Mouse (Mus musculus): ENCODE results near the gene Tomm40l. TPM values are rescaled to one million over a fixed set of nuclear protein-coding genes. Genes with fewer than 3 reads are reported as not detected.

Tomm40l gene
- total RNA-seq, 2 experiments from 2014 or later = 43.2 to 56.3 TPM

DNA sequence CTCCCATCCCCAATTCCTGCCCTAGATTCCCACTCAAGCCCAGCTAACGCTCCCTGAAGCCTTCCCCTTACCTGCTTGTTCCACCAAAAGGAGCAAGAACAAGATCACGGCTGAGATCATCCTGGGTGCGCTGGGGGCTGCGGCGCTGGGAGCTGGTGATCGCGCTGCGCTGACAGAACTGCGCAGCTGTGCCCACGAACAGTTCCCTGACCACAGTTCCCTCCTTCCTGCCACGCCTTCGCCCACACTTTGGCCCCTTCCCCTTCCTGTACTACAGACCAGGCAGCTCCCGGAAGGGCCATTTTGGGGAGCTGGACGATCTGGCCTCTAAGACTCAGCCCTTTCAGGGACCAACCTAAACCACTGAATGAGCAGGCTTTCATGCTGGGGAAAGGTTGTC, 11.8 kb upstream of the Tomm40l start, which contains the start of gene Fcer1g:
Fcer1g (minus strand) TSS at position 240 of the 400 bp plus-strand sequence.
- H3K4me3 ChIP-seq = peak within 1 kb of the TSS; percentile 58
- DNase-seq = peak; percentile 53
- peak within 1 kb of the TSS; percentile 89 for H3K27ac ChIP-seq
- intact Hi-C loops (cut with DNase I) = no loop called here
- no peak for TF ChIP-seq CTCF (IDR thresholded peaks at IDR 0.05)

DNA sequence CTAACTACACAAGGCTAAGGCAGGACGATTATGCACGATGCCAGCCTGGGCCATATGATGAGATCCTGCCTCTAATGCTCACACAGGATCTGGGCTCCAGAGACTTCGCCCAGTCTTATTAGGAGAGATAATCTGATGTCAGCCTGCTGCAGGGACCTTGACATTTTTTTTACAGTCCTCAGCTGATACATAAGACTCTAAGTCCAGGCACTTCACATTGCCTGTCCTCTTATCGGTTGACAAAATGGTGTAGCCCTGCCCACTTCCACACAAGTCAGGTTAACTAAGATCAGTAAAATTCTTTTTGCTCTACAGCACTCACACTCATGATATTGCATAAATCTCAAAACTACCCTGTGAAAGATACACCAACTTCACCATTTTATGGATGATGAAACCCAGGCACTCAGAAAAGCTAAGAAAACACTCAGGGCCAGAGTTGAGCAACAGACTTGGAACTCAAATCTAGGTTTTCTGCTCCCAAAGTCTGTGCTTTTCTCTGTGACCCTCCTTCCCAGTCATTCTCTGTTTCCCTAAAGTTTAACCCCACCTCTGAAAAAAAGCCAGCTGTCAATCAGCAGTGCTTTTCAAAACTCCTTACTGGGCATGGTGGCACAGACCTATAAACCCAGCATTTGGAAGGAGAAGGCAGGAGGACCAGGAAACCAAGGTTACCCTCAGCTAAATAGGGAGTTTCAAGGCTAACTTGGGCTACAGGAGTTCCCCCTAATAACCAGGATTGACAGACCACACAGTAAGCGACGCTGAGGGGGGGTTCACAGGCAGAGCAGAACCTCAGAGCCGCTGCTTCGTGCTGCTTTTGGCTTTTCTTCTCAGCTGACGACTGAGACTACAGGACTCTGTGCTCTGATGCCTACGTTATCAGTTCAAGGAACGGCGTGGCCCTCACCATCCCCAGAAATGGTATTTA, 10.8 kb upstream of the Tomm40l start:
- intact Hi-C loops (cut with DNase I) = no loop called here
- no peak for DNase-seq
- TF ChIP-seq CTCF (IDR thresholded peaks at IDR 0.05) = no peak
- H3K27ac ChIP-seq = peak overlapping the region; percentile 89
- H3K4me3 ChIP-seq = peak overlapping the region; percentile 58

DNA sequence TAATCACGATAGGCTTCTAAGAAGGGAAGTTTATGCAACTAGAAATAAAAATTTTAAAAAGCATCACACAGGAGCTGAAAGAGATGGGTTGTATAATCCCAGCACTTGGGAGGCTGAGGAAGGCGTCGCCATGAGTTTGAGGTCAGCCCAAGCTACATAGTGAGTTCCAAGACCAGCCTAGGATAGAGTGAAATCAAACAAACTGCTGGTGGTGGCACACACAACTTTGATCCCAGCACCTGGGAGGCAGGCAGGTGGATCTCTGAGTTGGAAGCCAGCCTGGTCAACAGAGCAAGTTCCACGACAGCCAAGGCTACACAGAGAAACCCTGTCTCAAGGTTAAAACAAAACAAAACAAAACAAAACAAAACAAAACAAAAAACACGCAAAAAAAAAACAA, 10.0 kb upstream of the Tomm40l start:
- peak overlapping the region; percentile 35 for H3K4me3 ChIP-seq
- intact Hi-C loops (cut with DNase I) = no loop called here

DNA sequence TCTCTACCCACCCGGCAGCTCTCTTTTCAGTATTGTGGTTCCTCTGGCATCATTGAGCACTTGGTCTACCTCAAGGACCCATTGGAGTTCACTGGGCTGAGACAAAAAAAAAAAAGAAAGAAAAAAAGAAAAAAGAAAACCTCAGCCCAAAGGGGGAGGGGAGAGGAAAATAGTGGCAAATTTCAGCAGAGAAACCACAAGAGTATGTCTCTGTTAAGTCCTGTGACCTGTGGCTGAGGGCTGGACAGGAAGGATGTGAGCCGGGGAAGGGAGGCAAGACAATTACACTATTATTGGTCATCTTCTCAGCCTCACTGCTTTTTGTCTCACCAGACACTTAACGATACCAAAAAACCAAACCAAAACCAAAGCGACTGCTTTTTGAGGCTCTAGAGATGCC, 9.5 kb upstream of the Tomm40l start:
- TF ChIP-seq CTCF (IDR thresholded peaks at IDR 0.05) = no peak
- H3K4me3 ChIP-seq = peak overlapping the region; percentile 35
- DNase-seq = no peak
- intact Hi-C loops (cut with DNase I) = no loop called here
- H3K27ac ChIP-seq = no peak overlapping the region

More for the DNA sequence above, 10.0 kb upstream of the Tomm40l start:
- DNase-seq = no peak
- no peak for TF ChIP-seq CTCF (IDR thresholded peaks at IDR 0.05)
- peak overlapping the region; percentile 89 for H3K27ac ChIP-seq

DNA sequence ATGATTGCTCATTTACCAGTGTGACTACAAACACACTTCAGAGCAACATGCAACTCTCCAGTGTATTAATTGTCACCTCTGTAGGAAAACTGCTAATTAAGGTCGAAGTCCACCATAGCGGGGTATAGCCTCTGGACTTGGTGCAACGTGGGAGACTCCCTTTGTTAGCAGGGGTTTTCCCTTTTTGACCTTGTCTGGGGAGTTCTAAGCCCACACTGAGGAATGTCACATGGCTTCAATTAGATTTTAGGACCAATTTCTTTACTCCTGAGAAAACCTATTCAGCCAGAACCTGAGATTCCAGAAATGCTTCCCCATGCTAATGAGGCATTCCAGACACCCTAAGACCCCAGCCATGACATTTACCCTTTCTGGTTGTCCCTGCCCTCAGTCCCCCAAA, 7.9 kb upstream of the Tomm40l start:
- no peak for DNase-seq
- Histone ChIP-seq H3K27ac (no peak overlapping the region), H3K4me3 (no peak overlapping the region)
- no peak for TF ChIP-seq CTCF (IDR thresholded peaks at IDR 0.05)
- intact Hi-C loops (cut with DNase I) = no loop called here

DNA sequence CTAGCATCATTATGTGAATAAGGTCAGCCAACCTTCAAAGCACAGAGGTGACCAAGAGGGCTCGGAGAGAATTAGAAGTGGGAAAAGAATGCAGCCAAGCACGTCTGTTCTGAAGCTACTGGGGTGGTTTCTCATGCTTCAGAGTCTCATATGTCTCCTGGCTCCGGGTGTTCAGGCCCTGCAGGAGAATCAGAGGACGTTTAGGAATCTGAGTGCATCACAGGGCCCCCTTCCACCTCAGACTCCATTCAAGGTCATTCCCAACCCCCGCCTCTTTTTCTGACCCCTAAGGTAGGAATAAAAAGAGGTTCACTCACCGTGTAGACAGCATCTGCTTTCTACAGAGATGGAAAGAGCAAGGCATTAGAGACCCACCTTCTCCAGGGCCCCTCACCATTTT, 7.4 kb upstream of the Tomm40l start:
- TF ChIP-seq CTCF (IDR thresholded peaks at IDR 0.05) = no peak
- H3K4me3 ChIP-seq = no peak overlapping the region
- no peak for DNase-seq
- intact Hi-C loops (cut with DNase I) = no loop called here
- H3K27ac ChIP-seq = no peak overlapping the region

DNA sequence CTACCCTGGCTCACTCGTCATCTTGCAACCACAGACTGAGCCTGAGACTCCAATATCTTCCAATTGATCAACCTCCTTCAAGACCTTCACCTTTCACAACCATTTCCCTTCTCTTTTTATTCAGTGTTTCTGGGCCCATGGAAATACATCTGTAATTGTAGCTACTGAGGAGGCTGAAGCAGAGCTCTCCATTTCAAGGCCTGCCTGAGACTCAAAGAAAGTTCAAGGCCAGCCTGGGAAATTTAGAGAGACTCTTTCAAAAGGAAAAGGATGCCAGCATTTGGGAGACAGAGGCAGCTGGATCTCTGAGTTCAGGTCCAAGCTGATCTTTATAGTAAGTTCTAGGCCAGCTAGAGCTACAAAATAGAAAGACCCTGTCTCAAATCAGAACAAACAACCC, 5.6 kb upstream of the Tomm40l start:
- no peak overlapping the region for H3K4me3 ChIP-seq
- DNase-seq = no peak
- H3K27ac ChIP-seq = no peak overlapping the region
- TF ChIP-seq CTCF (IDR thresholded peaks at IDR 0.05) = no peak
- intact Hi-C loops (cut with DNase I) = no loop called here

DNA sequence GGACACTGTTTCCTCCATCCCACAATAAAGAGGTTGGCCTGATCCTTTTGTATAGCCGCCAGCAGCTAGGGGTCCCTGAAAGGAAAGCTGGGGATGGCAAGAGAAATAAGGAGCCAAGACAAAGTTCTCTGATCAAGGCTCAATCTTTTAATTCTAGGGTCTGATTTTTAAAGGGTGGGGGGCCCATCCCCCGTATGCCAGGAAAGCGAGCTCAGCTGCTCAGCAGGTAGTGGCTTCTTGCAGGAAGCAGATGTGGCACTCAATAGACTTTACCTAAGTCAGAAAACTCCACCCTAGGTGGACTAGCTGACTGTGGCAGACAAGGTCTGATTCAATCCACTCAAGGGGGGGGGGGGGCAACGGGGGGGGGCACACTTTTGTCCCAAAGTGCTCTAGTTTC, 4.5 kb upstream of the Tomm40l start:
- DNase-seq = no peak
- no peak overlapping the region for H3K4me3 ChIP-seq
- H3K27ac ChIP-seq = no peak overlapping the region
- no peak for TF ChIP-seq CTCF (IDR thresholded peaks at IDR 0.05)
- intact Hi-C loops (cut with DNase I) = no loop called here

DNA sequence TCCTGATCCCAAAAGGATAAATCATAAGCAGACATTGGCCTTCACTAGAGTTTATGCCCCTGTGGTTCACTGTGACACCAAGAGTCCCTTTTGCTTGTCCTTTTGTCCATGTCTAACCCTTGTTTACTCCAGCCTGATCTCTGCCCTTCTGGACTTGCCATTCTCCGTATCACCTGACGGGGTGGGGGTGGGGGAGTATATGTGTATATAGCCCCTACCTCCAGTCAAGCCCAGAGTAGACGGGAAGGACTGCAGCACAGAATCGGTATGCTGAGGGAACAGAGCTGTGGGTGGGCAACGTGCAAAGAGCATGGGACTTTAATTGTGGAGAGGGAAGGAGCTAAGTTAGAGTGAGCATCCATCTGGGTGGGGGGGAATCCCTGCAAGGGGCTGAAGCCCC, 2.5 kb upstream of the Tomm40l start, which contains the start of gene Apoa2:
Apoa2 (plus strand) TSS at position 198 of the 400 bp plus-strand sequence.
- peak within 1 kb of the TSS; percentile 35; the same call in 1 of the 2 replicates for H3K27ac ChIP-seq
- intact Hi-C loops (cut with DNase I) = no loop called here
- H3K4me3 ChIP-seq = no peak within 1 kb of the TSS
- no peak for DNase-seq
- no peak for TF ChIP-seq CTCF (IDR thresholded peaks at IDR 0.05)

DNA sequence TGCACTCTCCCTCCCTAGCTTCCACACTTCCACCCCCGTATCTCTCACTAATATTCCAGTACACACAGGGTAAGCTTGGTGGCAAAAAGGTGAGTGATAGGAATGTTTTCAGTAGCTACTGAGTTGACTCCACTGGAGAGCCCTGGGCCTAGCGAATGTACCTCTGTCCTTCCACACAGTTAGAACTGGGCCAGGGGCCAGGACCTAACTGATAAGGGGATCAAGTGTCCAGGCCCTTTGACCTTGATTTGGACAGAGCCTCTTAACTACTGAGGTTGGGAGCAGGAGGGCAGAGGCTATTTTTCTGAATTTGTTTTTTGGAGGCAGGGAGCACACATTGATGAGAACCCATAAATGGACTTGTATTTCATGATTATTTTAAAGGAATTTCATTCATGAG, 1.5 kb upstream of the Tomm40l start:
- intact Hi-C loops (cut with DNase I) = loop anchor here (2.0 kb wide), 2 partner anchors 15 to 33 kb away; no protein-coding TSS in a partner anchor
- no peak for DNase-seq
- Histone ChIP-seq H3K4me3 (no peak overlapping the region), H3K27ac (peak overlapping the region; percentile 35)
- no peak for TF ChIP-seq CTCF (IDR thresholded peaks at IDR 0.05)

DNA sequence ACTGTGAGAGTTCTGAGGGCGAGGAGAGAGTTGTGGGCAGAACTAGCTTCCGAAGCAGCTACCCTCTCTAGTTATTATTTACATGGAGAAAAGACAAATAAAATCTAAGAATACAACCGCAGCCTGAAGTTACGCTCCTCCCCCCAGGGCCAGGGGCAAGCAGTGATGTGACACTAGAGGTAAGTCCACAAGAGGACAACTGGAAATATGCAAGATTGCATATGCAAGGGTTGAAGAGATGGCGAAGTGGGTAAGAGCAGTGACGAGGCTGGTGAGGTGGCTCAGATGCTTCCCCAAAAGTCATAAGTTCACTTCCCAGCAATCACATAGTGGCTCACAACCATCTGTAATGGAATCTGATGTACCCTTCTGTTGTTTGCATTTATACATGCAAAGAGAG, 854 bp upstream of the Tomm40l start:
- H3K4me3 ChIP-seq = peak overlapping the region; percentile 78
- no peak for TF ChIP-seq CTCF (IDR thresholded peaks at IDR 0.05)
- DNase-seq = no peak
- intact Hi-C loops (cut with DNase I) = loop anchor here (2.0 kb wide), 2 partner anchors 16 to 34 kb away; no protein-coding TSS in a partner anchor
- H3K27ac ChIP-seq = peak overlapping the region; percentile 95

DNA sequence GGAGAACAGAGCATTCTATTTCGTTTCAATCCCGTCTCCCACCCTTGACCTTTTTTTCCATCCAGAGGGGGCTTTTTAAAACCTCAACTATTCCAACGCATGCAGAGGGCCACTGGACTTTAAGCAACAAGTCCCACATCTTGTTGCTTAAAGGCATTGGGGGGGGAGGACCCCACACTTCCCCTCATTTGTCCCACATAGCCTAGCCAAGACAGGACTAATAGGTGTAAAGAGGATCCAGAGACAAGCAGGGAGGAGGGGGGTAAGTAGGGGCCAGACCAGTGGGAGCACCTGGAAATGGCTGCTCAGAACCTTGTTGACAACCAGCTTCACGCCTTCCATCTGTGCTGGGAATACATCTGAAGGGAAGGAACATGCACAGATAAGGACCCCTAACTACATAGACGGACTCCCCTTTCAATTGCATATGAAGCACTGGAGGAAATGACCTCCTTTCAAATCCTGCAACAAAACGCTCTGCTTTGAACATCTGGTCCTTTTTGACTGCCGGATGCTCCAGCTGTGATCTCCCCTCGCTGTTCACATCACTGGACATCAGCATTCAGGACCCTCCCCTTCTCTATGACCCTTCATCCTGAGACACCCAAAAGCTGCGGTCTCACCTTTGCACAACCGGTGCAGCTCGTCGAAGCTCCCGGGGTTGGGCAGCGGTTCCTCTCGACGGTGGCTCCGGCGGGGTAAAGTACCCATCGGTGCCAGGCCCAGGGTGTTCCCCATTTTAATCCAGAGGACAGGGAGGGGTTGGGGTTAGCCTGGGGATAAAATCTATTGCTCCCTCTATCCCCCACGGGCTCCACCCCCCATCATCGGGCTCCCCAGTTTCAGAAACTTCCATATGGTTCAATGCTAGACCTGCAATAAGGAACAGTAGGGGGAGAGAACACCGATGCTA, 777 bp downstream of the Tomm40l start:
- intact Hi-C loops (cut with DNase I) = loop anchor here (1.0 to 2.0 kb wide), 4 partner anchors 17 to 105 kb away; no protein-coding TSS in a partner anchor
- TF ChIP-seq CTCF (IDR thresholded peaks at IDR 0.05) = no peak
- Histone ChIP-seq H3K4me3 (peak overlapping the region; percentile 88), H3K27ac (peak overlapping the region; percentile 95)
- peak; percentile 41 for DNase-seq
